Mouse (Mus musculus): ENCODE results near the gene P4htm. TPM values are rescaled to one million over a fixed set of nuclear protein-coding genes. Genes with fewer than 3 reads are reported as not detected.

P4htm gene
- polyA plus RNA-seq, 1 experiment from 2014 or later = 12.2 TPM

DNA sequence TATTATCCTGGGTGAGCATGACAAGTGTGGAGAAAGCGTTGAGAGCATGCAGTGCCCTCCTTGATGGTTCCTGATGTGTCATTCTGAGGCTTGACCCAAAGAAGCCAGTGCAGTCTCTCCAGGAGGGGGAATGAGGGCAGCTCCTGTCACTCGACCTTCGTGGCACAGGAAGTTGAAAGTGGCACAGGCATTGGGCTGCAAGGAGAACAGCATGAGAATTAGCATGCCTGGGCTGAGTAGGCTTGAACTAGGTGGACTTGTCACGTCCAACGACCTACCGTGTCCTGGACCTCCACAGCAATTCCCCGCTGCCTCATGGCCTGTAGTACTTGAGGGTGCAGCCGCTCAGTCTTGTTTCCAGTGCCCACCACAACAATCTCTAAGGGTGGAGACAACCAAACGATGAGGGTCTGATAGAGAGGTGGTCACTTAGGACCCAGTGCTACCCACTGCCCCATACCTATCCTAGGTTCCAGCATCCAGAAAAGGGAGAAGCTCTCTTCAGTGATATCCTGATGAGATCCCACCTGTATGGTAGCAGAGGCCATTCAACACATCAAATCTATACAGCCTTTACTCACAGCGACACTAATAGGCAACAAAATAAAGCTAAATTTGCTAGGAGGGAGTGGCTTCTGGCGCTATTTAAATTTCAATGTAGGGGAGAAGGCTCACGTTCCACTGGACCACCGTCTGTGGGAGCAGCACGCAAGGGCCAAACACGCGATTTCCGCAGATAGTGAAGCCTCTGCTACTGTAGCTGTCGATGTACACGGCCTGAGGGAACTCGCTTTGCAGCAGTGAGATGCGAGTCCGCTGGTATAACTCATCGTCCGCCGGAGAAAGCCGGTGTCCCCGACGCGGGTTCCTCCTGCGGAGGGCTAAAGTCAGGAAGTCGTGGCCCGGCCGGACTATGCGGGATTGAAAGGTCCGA lies 31.3 kb downstream of the P4htm start:
- H3K9me3 ChIP-seq = no peaks in the 10 kb centered on the region
- 14% methylated on average over 35 of the region's 35 CpGs for WGBS
- H3K36me3 ChIP-seq = peaks cover 57% of the 10 kb centered on the region

DNA sequence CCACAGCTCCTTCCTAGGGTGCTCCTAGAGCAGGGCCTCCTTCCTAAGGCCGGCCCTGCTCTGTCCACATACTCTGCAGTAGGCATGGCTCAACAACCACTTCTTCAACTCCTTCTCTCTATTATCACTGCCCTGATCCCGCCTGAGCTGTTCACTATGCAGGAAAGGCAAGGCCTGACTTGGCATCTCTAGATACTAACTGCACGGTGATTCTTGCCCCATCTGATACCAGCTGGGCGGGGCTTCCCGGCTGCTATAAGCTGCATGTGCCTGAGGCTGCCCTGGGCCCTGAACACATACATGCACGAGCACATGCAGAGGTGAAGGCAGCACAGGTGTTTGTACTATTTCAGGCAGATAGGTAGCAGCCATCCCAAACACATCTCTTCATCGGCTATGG lies 33.3 kb downstream of the P4htm start:
- WGBS = 88% methylated on average over 7 of the region's 7 CpGs
- Histone ChIP-seq H3K36me3 (peaks cover 55% of the 10 kb centered on the region), H3K4me1 (replicated peaks) (peaks cover 48% of the 10 kb centered on the region), H3K27ac (no peak overlapping the region), H3K9me3 (no peaks in the 10 kb centered on the region), H3K27me3 (ENCODE audit: insufficient read depth, poor library complexity, severe bottlenecking) (no peaks in the 10 kb centered on the region), H3K4me3 (0 out of 2 replicates have a peak overlapping the region, but pooled peaks have one; percentile 9)
- DNase-seq (ENCODE audit: low spot score) = no peak

More for the DNA sequence above, 31.3 kb downstream of the P4htm start:
- Histone ChIP-seq H3K27me3 (ENCODE audit: insufficient read depth, poor library complexity, severe bottlenecking) (no peaks in the 10 kb centered on the region), H3K27ac (peak overlapping the region; percentile 94), H3K4me1 (replicated peaks) (peaks cover 60% of the 10 kb centered on the region), H3K4me3 (peak overlapping the region; percentile 74)
- no peak for DNase-seq (ENCODE audit: low spot score)

DNA sequence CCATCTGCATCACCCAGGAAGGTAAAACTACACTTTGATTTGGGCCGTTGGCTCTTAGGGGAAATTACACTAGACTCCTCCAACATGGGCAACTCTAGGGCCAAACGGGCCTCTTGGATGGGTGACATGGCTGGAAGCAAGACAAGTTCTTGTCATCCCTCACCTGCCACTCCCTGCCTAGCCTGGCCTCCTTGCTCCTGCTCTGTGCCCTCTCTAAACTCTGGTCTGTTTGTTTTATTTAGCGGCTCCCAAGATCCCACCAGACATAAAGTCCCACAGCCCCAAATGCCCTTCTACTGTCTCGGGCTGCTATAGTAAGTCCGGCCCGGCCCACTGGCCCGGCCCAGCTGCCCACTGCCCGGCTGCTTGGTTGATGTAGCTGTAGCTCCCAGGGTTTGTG lies 33.8 kb downstream of the P4htm start:
- Histone ChIP-seq H3K27me3 (ENCODE audit: insufficient read depth, poor library complexity, severe bottlenecking) (no peaks in the 10 kb centered on the region), H3K36me3 (peaks cover 60% of the 10 kb centered on the region), H3K4me3 (no peak overlapping the region), H3K27ac (no peak overlapping the region), H3K9me3 (no peaks in the 10 kb centered on the region), H3K4me1 (replicated peaks) (peaks cover 44% of the 10 kb centered on the region)
- 95% methylated on average over 8 of the region's 8 CpGs for WGBS
- DNase-seq (ENCODE audit: low spot score) = no peak

DNA sequence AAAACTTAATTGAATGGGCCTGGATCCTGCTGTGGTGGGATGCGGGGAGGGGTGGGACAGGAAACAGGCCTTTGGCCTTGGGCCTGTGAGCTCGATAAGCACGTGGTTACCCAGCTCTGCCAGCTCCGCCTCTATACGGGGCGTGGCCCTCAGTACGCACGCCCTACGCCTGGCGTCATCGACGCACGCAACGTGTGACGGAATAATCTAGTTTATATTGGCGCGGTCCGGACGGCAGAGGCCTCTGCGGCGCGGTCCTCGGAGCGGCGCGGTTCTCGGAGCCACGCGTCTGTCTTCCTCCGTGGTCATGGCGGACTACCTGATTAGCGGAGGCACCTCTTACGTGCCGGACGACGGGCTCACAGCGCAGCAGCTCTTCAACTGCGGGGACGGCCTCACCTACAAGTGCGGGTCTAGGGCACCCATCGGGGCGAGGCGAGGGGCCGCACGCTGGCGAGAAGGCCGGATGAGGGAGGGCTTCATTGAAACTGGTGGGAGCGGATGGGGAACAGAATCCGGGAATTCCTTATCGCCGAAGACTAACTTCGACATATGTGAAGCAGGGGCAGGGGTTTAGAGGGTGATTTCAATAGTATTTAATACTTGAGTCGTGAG lies 37.1 kb downstream of the P4htm start, which contains the start of gene Impdh2:
Gene Impdh2 (plus strand): TSS at position 60 of the 615 bp plus-strand sequence.
- H3K9me3 ChIP-seq = no peaks in the 10 kb centered on the region
- DNase-seq (ENCODE audit: low spot score) = peak; percentile 96
- peak within 1 kb of the TSS; percentile 64 for H3K4me3 ChIP-seq
- peak within 1 kb of the TSS; percentile 88 for H3K27ac ChIP-seq
- H3K4me1 ChIP-seq (replicated peaks) = peaks cover 15% of the 10 kb centered on the region
- peaks cover 85% of the 10 kb centered on the region for H3K36me3 ChIP-seq
- under 1% methylated on average over 53 of the region's 53 CpGs for WGBS
- no peaks in the 10 kb centered on the region for H3K27me3 ChIP-seq (ENCODE audit: insufficient read depth, poor library complexity, severe bottlenecking)

DNA sequence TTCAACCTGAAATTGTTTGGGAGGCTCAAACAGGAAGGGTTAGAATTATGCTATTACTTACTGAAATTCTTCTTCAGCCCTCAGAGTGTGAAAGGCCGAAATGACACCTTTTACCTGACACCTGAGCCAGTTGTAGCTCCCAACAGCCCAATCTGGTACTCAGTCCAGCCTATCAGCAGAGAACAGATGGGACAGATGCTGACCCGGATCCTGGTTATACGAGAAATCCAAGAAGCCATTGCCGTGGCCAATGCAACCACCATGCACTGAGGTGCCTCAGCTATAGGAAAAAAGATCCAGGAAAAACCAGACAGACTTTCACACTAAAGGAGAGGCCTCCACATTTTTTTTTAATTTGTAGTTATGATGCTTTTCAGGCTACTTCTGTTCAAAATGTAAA lies 38.3 kb downstream of the P4htm start:
- Histone ChIP-seq H3K9me3 (no peaks in the 10 kb centered on the region), H3K36me3 (peaks cover 85% of the 10 kb centered on the region), H3K27ac (no peak overlapping the region), H3K4me1 (replicated peaks) (peaks cover 15% of the 10 kb centered on the region), H3K4me3 (no peak overlapping the region), H3K27me3 (ENCODE audit: insufficient read depth, poor library complexity, severe bottlenecking) (no peaks in the 10 kb centered on the region)
- 91% methylated on average over 4 of the region's 4 CpGs for WGBS
- DNase-seq (ENCODE audit: low spot score) = no peak

DNA sequence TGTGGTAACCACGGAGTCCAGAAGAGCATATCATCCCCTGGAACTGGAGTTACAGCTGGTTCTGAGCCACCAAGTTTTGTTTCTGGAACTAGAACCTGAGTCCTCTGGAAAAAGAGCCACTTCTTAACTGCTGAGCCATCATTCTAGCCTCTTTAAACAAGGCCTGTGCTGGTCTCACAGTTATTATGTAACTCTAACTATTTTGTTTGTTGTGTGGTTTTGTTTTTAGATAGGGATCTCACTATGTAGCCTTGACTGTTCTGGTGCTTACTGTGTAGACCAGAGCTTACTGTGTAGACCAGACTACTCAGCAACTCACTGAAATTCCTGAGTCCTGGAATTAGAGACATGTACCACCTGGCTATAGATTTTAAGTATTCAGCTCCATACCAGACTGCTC lies 50.6 kb downstream of the P4htm start:
- no peak overlapping the region for H3K4me3 ChIP-seq
- H3K9me3 ChIP-seq = no peaks in the 10 kb centered on the region
- no peak for DNase-seq (ENCODE audit: low spot score)
- peaks cover 97% of the 10 kb centered on the region for H3K36me3 ChIP-seq
- WGBS = 96% methylated on average over 1 of the region's 1 CpGs
- H3K27me3 ChIP-seq (ENCODE audit: insufficient read depth, poor library complexity, severe bottlenecking) = no peaks in the 10 kb centered on the region
- no peaks in the 10 kb centered on the region for H3K4me1 ChIP-seq (replicated peaks)
- H3K27ac ChIP-seq = no peak overlapping the region

DNA sequence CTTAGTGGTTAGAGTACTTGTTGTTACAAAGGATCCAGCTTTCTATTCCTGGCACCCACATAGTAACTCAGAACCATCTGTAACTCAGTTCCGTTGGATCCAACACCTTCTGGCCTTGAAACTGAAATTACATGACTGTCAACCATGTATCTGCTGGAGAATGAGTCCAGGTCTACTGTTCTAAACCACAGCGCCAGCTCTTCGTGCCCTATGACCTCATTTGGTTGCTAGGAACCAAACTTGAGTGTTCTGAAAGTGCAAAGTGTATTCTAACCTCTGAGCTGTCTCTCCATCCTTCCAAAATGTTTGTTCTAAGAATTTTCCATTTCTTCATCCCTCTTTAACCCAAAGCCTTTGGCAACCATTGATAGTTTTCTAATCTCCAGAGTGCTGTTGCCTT lies 51.5 kb downstream of the P4htm start:
- 98% methylated on average over 3 of the region's 3 CpGs for WGBS
- Histone ChIP-seq H3K4me3 (no peak overlapping the region), H3K9me3 (no peaks in the 10 kb centered on the region), H3K27me3 (ENCODE audit: insufficient read depth, poor library complexity, severe bottlenecking) (no peaks in the 10 kb centered on the region), H3K4me1 (replicated peaks) (no peaks in the 10 kb centered on the region), H3K36me3 (peaks cover 97% of the 10 kb centered on the region), H3K27ac (no peak overlapping the region)
- no peak for DNase-seq (ENCODE audit: low spot score)

DNA sequence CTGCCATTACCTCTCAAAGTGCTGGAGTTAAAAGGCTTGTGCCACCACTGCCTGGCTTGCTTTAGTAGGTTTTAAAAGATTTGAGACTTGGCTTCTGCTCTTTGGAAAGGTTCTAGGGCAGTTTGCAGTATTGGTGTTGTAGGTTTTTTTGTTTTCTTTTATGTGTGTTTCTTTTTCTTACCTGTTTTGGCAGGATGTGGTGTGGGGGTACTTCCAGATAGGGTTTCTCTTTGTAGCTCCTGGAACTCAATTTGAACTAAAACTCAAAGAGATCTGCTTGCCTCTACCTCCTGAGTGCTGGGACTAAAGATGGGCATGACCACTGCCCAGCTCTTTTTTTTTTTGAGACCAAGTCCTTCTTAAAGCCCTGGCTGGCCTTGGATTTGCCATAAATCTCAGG lies 56.6 kb downstream of the P4htm start:
- H3K27me3 ChIP-seq (ENCODE audit: insufficient read depth, poor library complexity, severe bottlenecking) = no peaks in the 10 kb centered on the region
- peaks cover 99% of the 10 kb centered on the region for H3K36me3 ChIP-seq
- no peak overlapping the region for H3K4me3 ChIP-seq
- no peaks in the 10 kb centered on the region for H3K9me3 ChIP-seq
- no peaks in the 10 kb centered on the region for H3K4me1 ChIP-seq (replicated peaks)
- no peak overlapping the region for H3K27ac ChIP-seq
- no peak for DNase-seq (ENCODE audit: low spot score)

DNA sequence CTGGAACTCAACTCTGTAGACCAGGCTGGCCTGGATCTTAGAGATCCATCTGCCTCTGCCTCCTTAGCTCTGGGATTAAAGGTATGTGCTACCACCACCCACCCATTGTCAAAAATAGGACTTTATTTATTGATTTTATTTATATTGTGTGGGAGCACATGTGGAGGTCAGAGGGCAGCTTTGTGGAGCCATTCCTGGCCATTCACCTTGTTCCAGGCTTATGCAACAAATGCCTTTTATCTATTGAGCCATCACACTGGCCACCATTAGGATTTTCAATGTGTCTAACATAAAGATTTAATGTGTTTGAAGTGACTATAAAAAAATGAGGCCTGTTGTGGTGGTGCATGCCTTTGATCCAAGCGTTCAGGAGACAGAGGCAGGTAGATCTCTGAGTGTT lies 66.0 kb downstream of the P4htm start:
- no peaks in the 10 kb centered on the region for H3K27me3 ChIP-seq (ENCODE audit: insufficient read depth, poor library complexity, severe bottlenecking)
- no peaks in the 10 kb centered on the region for H3K9me3 ChIP-seq
- no peak overlapping the region for H3K27ac ChIP-seq
- H3K36me3 ChIP-seq = peaks cover 95% of the 10 kb centered on the region
- H3K4me1 ChIP-seq (replicated peaks) = no peaks in the 10 kb centered on the region
- WGBS = 90% methylated on average over 1 of the region's 1 CpGs
- no peak for DNase-seq (ENCODE audit: low spot score)
- no peak overlapping the region for H3K4me3 ChIP-seq

DNA sequence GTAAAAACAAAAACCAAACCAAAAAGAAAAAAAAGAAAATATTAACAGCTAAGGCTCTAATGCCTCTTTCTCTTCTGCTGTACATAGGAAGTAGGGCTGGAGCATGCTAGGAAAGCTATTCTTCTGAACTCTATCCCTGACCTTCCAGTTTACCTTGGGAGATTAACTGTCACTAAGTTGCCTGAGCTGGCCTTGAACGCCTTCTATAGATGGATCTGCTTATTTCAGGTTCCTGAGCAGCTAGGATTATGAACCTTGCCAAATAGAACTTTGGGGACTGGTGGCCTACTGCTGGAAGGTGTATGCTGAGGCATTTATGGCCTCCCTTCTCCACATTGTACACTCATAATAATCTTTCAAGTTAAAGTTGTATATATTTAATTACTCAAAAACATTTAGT lies 66.5 kb downstream of the P4htm start:
- H3K27me3 ChIP-seq (ENCODE audit: insufficient read depth, poor library complexity, severe bottlenecking) = no peaks in the 10 kb centered on the region
- 90% methylated on average over 1 of the region's 1 CpGs for WGBS
- peaks cover 89% of the 10 kb centered on the region for H3K36me3 ChIP-seq
- H3K4me1 ChIP-seq (replicated peaks) = no peaks in the 10 kb centered on the region
- H3K9me3 ChIP-seq = no peaks in the 10 kb centered on the region
- no peak overlapping the region for H3K27ac ChIP-seq
- H3K4me3 ChIP-seq = no peak overlapping the region
- DNase-seq (ENCODE audit: low spot score) = no peak

MicroRNAs within 50 kb of the gene (microRNA counts, 519-probe panel; counts per million panel counts)
- microRNA mmu-miR-191 = 3,734 counts per million, percentile 87 among the panel's probes with 10 or more counts
- microRNA mmu-miR-425 = 1,255 counts per million, percentile 77 among the panel's probes with 10 or more counts

Other genes starting within 250 kb of the P4htm start
- gene Usp4, start 249.8 kb downstream of the P4htm start, polyA plus RNA-seq (2016; fragmentation: Nextera tagmentation; extraction: Ambion mirVana) = 124 and 128 TPM in 2 replicates
- gene 1700102P08Rik, start 204.9 kb downstream of the P4htm start, polyA plus RNA-seq (2016; fragmentation: Nextera tagmentation; extraction: Ambion mirVana) = 0.58 and 0.69 TPM in 2 replicates
- 1.0 and 1.2 TPM in 2 replicates for gene Ccdc36, start 169.2 kb downstream of the P4htm start, polyA plus RNA-seq (2016; fragmentation: Nextera tagmentation; extraction: Ambion mirVana)
- not detected in 2 replicates for gene BC048562, start 161.2 kb downstream of the P4htm start, polyA plus RNA-seq (2016; fragmentation: Nextera tagmentation; extraction: Ambion mirVana)
- 56.1 and 56.9 TPM in 2 replicates for gene Ccdc71, start 137.1 kb downstream of the P4htm start, polyA plus RNA-seq (2016; fragmentation: Nextera tagmentation; extraction: Ambion mirVana)
- gene Klhdc8b, start 136.1 kb downstream of the P4htm start, polyA plus RNA-seq (2016; fragmentation: Nextera tagmentation; extraction: Ambion mirVana) = 29.5 and 41.3 TPM in 2 replicates
- gene Lamb2, start 117.9 kb downstream of the P4htm start, polyA plus RNA-seq (2016; fragmentation: Nextera tagmentation; extraction: Ambion mirVana) = 40.8 and 41.0 TPM in 2 replicates
- 86.5 and 87.8 TPM in 2 replicates for gene Usp19, start 107.1 kb downstream of the P4htm start, polyA plus RNA-seq (2016; fragmentation: Nextera tagmentation; extraction: Ambion mirVana)
- 103 and 112 TPM in 2 replicates for gene Qars, start 90.0 kb downstream of the P4htm start, polyA plus RNA-seq (2016; fragmentation: Nextera tagmentation; extraction: Ambion mirVana)
- 153 and 168 TPM in 2 replicates for gene Qrich1, start 80.9 kb downstream of the P4htm start, polyA plus RNA-seq (2016; fragmentation: Nextera tagmentation; extraction: Ambion mirVana)
- gene Impdh2, start 37.4 kb downstream of the P4htm start, polyA plus RNA-seq (2016; fragmentation: Nextera tagmentation; extraction: Ambion mirVana) = 185 and 214 TPM in 2 replicates
- 57.0 and 69.3 TPM in 2 replicates for gene Ndufaf3, start 30.2 kb downstream of the P4htm start, polyA plus RNA-seq (2016; fragmentation: Nextera tagmentation; extraction: Ambion mirVana)
- 169 and 222 TPM in 2 replicates for gene Dalrd3, start 27.8 kb downstream of the P4htm start, polyA plus RNA-seq (2016; fragmentation: Nextera tagmentation; extraction: Ambion mirVana)
- 166 and 233 TPM in 2 replicates for gene Wdr6, start 18.9 kb downstream of the P4htm start, polyA plus RNA-seq (2016; fragmentation: Nextera tagmentation; extraction: Ambion mirVana)
- 56.4 and 58.8 TPM in 2 replicates for gene Arih2, start 51.7 kb upstream of the P4htm start, polyA plus RNA-seq (2016; fragmentation: Nextera tagmentation; extraction: Ambion mirVana)
- 30.0 and 33.8 TPM in 2 replicates for gene Slc25a20, start 64.4 kb upstream of the P4htm start, polyA plus RNA-seq (2016; fragmentation: Nextera tagmentation; extraction: Ambion mirVana)
- 34.2 and 35.0 TPM in 2 replicates for gene Prkar2a, start 91.6 kb upstream of the P4htm start, polyA plus RNA-seq (2016; fragmentation: Nextera tagmentation; extraction: Ambion mirVana)
- gene Ip6k2, start 186.1 kb upstream of the P4htm start, polyA plus RNA-seq (2016; fragmentation: Nextera tagmentation; extraction: Ambion mirVana) = 87.2 and 117 TPM in 2 replicates
- 14.9 and 16.2 TPM in 2 replicates for gene Nckipsd, start 210.7 kb upstream of the P4htm start, polyA plus RNA-seq (2016; fragmentation: Nextera tagmentation; extraction: Ambion mirVana)
- 4.5 and 7.2 TPM in 2 replicates for gene Celsr3, start 228.7 kb upstream of the P4htm start, polyA plus RNA-seq (2016; fragmentation: Nextera tagmentation; extraction: Ambion mirVana)